Mouse (Mus musculus) adipocyte (in vitro differentiated cells): ENCODE data around the gene Otud7a.

Experiments
- DNase-seq: peaks from one replicate; pipeline ENCODE4 v3.0.0-alpha.2; 2016; ENCODE audit warnings: low spot score

Gene Otud7a

GRCm38 (mm10) chr7:63777328-63777727 is 332.8 kb downstream of the Otud7a start:
- no peak for DNase-seq

GRCm38 (mm10) chr7:63780821-63781220 is 336.3 kb downstream of the Otud7a start:
- no peak for DNase-seq

DNA sequence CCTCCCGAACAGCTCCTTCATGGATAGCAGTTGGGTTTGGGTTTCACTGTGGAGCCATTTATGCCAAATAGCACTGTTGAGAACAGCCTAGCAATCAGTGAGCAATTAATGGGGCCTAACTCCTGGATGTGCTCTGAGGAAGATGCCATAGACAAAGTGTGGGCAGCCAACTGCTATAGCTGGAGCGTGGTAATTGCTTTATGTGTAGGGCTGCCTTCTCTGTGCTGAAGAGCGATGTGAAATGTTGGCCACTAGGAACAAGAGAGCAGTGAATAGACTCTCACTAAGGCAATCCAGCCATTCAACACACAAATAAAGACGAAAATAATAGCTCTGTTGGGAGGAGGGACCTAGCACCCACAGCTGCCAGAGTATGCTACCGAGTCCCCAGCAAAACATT is 345.2 kb downstream of the Otud7a start:
- DNase-seq = no peak

DNA sequence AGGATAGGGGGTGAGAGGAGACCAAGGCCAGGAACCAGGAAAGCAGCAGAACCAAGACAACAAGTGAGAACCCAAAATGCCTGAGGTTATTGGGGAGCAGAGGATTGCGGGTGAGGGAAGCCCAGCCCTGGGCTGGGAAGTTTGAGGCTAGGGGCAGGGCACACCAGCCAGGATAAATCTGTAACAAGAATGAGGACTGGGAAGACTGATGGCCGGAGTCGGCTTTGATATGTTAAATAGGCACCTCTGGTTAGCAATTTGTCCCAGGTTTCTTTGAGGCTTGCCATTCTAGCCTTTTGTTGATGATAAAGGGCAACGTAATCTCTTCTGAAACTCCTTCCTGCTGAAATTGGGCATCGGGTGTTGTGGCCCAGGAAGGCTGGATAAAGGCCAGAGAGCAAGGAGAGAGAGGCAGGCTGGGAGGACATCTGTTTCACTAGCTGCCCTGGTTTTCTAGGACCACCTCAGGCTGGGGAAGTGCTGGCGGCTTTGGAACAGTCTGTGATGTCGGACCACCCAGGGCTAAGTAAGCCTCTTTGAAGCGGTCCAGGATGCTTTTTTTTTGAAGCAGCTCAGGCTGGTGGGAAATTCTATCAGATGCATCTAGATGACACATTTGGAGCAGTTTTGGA is 351.6 kb downstream of the Otud7a start:
- DNase-seq = no peak

- DNase-seq = no peak
Observed at GRCm38 (mm10) chr7:63798446-63798845, 353.9 kb downstream of the Otud7a start.

GRCm38 (mm10) chr7:63799304-63799703 is 354.8 kb downstream of the Otud7a start:
- no peak for DNase-seq

- no peak for DNase-seq
Observed at GRCm38 (mm10) chr7:63802751-63803150, 358.2 kb downstream of the Otud7a start.
